Mouse (Mus musculus) liver, embryonic 14.5 days (tissue): Measurements from ENCODE around the gene Kcng3. TPM values are rescaled to one million over a fixed set of nuclear protein-coding genes. Genes with fewer than 3 reads are reported as not detected.

Experiments
- ATAC-seq: fragments of 200-750 bp; cut with Nextera tagmentation; 2 replicates; pipeline ENCODE4 v1.8.0; 2017; ENCODE audit warnings: moderate number of reproducible peaks, mild to moderate bottlenecking, moderate library complexity; ENCODE audit not compliant: insufficient read depth
- DNase-seq, 3 experiments: peaks; one replicate each; pipeline ENCODE4 v3.0.0-alpha.2; 2012 to 2013; ENCODE audit warnings: low read depth in 3 of 3, low spot score in 3 of 3
- H3K27ac ChIP-seq: fragments of 300-500 bp; sonication (generic); 2 replicates; pipeline ENCODE4 v1.5.1; 2014; ENCODE audit warnings: moderate library complexity, mild to moderate bottlenecking, control low read depth, inconsistent platforms
- H3K27me3 ChIP-seq: fragments of 300-500 bp; sonication (generic); 2 replicates; pipeline ENCODE4 v1.6.1; 2014; ENCODE audit warnings: mild to moderate bottlenecking, low read length, moderate library complexity; ENCODE audit not compliant: control insufficient read depth, insufficient read depth
- H3K36me3 ChIP-seq: fragments of 300-500 bp; sonication (generic); replicated peaks from 2 replicates; pipeline ENCODE4 v1.6.1; 2014; ENCODE audit warnings: low read depth; ENCODE audit not compliant: control insufficient read depth, insufficient read depth
- H3K4me1 ChIP-seq, 2 experiments: fragments of 200-500 bp in 1 of 2; fragments of 300-500 bp in 1 of 2; sonication (generic) in 1 of 2; replicated peaks; 2 replicates each; pipeline ENCODE4 v1.6.1; 2012 to 2014; ENCODE audit warnings: antibody characterized with exemption in 1 of 2, inconsistent platforms in 1 of 2, low read length in 1 of 2; ENCODE audit not compliant: control insufficient read depth in 2 of 2, insufficient read depth in 2 of 2
- H3K4me2 ChIP-seq: fragments of 300-500 bp; sonication (generic); 2 replicates; pipeline ENCODE4 v1.6.1; 2014; ENCODE audit warnings: low read depth, mild to moderate bottlenecking, control low read depth, moderate library complexity
- H3K4me3 ChIP-seq, 2 experiments: fragments of 200-500 bp in 1 of 2; fragments of 300-500 bp in 1 of 2; sonication (generic) in 1 of 2; 2 replicates each; pipeline ENCODE4 v1.5.1; 2012 to 2014; ENCODE audit warnings: low read depth in 2 of 2, low read length in 2 of 2, mild to moderate bottlenecking in 2 of 2, control low read depth in 1 of 2, inconsistent platforms in 1 of 2, moderate library complexity in 1 of 2; ENCODE audit not compliant: insufficient read depth in 1 of 2
- H3K9ac ChIP-seq: fragments of 300-500 bp; sonication (generic); replicated peaks from 2 replicates; pipeline ENCODE4 v1.6.1; 2014; ENCODE audit warnings: mild to moderate bottlenecking, control low read depth, moderate library complexity
- H3K9me3 ChIP-seq: fragments of 300-500 bp; sonication (generic); 2 replicates; pipeline ENCODE4 v1.6.1; 2016; ENCODE audit warnings: low read length, mixed read lengths; ENCODE audit not compliant: control insufficient read depth
- CTCF ChIP-seq: IDR thresholded peaks from 2 replicates; pipeline ENCODE4 v1.5.1; 2016; ENCODE audit warnings: antibody characterized with exemption, low read depth, control low read depth
- EP300 ChIP-seq: IDR thresholded peaks from 2 replicates; pipeline ENCODE4 v1.6.1; 2016; ENCODE audit warnings: antibody characterized with exemption, low read depth
- WGBS: fragments of 180-500 bp; shearing (Covaris S2); extraction: QIAGEN DNeasy Blood & Tissue Kit; methylation state at CpG from one replicate; pipeline ENCODE4 v1.1.7; 2014; ENCODE audit not compliant: insufficient replicate concordance; 5-methylcytosine and 5-hydroxymethylcytosine counted together
- polyA plus RNA-seq, 2 experiments: library from polyadenylated mRNA; depleted of rRNA in 1 of 2; stranded (reverse) in 1 of 2; unstranded in 1 of 2; fragments of >200 nt; fragmentation: Nextera tagmentation in 1 of 2; extraction: Ambion mirVana in 1 of 2; gene quantifications; 2 replicates each; pipeline versions ENCODE4 v1.2.1 to v1.2.3; 2012 to 2014

Gene Kcng3
- polyA plus RNA-seq, 2 experiments: 0.07 TPM; not detected in 1

- Histone ChIP-seq H3K9ac (no peak overlapping the region), H3K4me1 (peaks cover 0 to 2% of the 10 kb centered on the region in 2 experiments; a peak in 2 of 4 replicates), H3K4me3 (no peak overlapping the region), H3K36me3 (no peaks in the 10 kb centered on the region), H3K4me2 (no peak overlapping the region), H3K27ac (no peak overlapping the region), H3K27me3 (peaks cover 35% of the 10 kb centered on the region), H3K9me3 (no peaks in the 10 kb centered on the region)
- DNase-seq: no peak
- ATAC-seq: no peak
- WGBS: 61% methylated on average over 10 of the region's 10 CpGs
- no peak for TF ChIP-seq CTCF
- no peak for TF ChIP-seq EP300
Observed at GRCm38 (mm10) chr17:83547145-83547544, 84.5 kb downstream of the Kcng3 start.

DNA sequence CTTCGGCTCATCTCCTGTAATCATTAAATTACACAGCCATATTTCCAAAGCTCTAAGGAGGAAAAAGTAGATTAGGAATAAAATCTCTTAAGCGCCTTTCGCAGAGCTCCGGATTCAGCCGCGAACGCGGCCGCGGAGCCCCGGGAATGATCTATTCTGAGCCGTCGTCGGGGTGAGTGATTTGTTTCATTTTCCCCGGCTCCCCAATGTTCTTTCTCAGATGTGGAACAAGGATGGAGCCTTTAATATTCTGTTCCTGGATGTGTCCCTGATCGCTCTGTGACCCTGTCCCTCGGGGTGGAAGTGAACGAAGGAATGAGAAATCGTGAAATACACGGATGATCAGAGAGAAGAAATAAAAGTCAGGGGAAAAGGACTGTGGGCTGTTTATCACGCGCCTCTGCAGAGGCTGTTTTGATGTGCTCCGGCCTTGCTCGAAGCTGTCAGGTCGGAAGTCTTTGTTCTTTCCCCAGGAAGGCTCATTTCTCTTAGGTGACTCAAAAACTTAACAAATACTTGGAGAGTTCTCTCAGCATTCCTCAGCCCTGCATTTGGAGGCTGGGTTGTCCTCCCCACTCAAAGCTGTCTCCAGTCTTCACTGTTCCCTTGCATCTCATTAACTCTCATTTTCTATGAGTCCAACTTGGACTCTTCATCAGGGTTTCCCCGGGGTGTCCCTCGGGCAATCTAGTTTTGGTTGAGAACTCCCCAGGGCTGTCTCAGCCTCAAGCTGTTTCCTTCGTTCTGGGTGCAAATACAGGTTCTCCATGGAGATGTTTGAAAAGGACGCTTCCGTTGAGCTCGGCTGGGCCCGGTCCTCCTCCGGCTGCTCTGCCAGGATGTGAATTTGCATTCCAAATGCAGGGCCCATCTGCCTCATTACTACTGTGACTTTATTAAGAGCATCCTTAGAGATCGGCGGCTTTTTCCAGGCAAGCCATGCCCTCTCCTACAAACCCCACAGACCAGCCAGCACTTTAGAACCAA is 85.6 kb downstream of the Kcng3 start:
- WGBS: 19% methylated on average over 35 of the region's 35 CpGs
- Histone ChIP-seq H3K36me3 (no peaks in the 10 kb centered on the region), H3K27ac (no peak overlapping the region), H3K4me2 (peak overlapping the region; percentile 61), H3K9me3 (no peaks in the 10 kb centered on the region), H3K27me3 (peaks cover 35% of the 10 kb centered on the region), H3K4me3 (peak overlapping the region; percentile 41 to 43), H3K4me1 (peaks cover 0 to 2% of the 10 kb centered on the region in 2 experiments; a peak in 2 of 4 replicates), H3K9ac (no peak overlapping the region; the same call in 1 of the 2 replicates)
- TF ChIP-seq CTCF (no peak), EP300 (no peak)
- no peak for DNase-seq
- ATAC-seq: no peak

DNA sequence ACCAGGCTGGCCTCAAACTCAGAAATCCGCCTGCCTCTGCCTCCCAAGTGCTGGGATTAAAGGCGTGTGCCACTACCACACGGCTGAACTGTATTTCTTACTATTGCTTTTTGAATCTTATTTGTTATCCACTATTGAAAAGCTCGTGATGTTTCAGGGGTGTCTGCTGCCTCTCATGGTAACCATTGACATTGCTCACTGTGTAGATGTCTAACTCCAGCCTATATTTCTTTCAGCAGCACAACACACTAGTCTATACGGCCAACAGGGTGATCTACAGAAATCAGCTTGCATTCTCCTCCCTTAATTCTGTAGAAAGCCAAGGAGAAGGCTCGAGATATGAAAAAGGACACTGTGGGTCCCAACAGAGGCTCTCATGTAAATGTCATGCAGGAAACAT is 86.4 kb downstream of the Kcng3 start:
- Histone ChIP-seq H3K36me3 (no peaks in the 10 kb centered on the region), H3K9me3 (no peaks in the 10 kb centered on the region), H3K9ac (no peak overlapping the region), H3K4me3 (peak overlapping the region in 1 of 2 experiments; percentile 41; a peak in 1 of 4 replicates), H3K27me3 (peaks cover 35% of the 10 kb centered on the region), H3K4me1 (peaks cover 0 to 2% of the 10 kb centered on the region in 2 experiments; a peak in 2 of 4 replicates), H3K4me2 (peak overlapping the region; percentile 61), H3K27ac (no peak overlapping the region)
- no peak for TF ChIP-seq EP300
- TF ChIP-seq CTCF: no peak
- WGBS: 57% methylated on average over 6 of the region's 6 CpGs
- ATAC-seq (no peak), DNase-seq (no peak)

GRCm38 (mm10) chr17:83542424-83542823 is 89.3 kb downstream of the Kcng3 start:
- H3K4me1 ChIP-seq: no peaks in the 10 kb centered on the region
- no peak overlapping the region for H3K27ac ChIP-seq
- 65% methylated on average over 2 of the region's 2 CpGs for WGBS
- TF ChIP-seq CTCF: no peak
- TF ChIP-seq EP300: no peak
- DNase-seq (no peak), ATAC-seq (no peak)
- no peak overlapping the region for H3K9ac ChIP-seq
- H3K4me3 ChIP-seq: no peak overlapping the region
- H3K4me2 ChIP-seq: no peak overlapping the region
- no peaks in the 10 kb centered on the region for H3K9me3 ChIP-seq
- H3K27me3 ChIP-seq: peaks cover 23% of the 10 kb centered on the region
- no peaks in the 10 kb centered on the region for H3K36me3 ChIP-seq

GRCm38 (mm10) chr17:83539262-83540037 is 92.2 kb downstream of the Kcng3 start:
- 49% methylated on average over 12 of the region's 12 CpGs for WGBS
- Histone ChIP-seq H3K9ac (no peak overlapping the region), H3K4me2 (no peak overlapping the region), H3K4me1 (no peaks in the 10 kb centered on the region), H3K9me3 (no peaks in the 10 kb centered on the region), H3K27me3 (no peaks in the 10 kb centered on the region), H3K36me3 (no peaks in the 10 kb centered on the region), H3K4me3 (no peak overlapping the region), H3K27ac (no peak overlapping the region)
- DNase-seq (no peak), ATAC-seq (no peak)
- TF ChIP-seq CTCF: no peak
- no peak for TF ChIP-seq EP300
